Mouse (Mus musculus) embryonic facial prominence, embryonic 11.5 days (tissue): ENCODE data around the gene Vim. TPM values are rescaled to one million over a fixed set of nuclear protein-coding genes. Genes with fewer than 3 reads are reported as not detected.

Source experiments
- ATAC-seq: fragments of 200-750 bp; cut with Nextera tagmentation; replicated peaks from 2 replicates; pipeline ENCODE4 v1.8.0; 2017; ENCODE audit warnings: low read depth; ENCODE audit not compliant: insufficient number of reproducible peaks, low FRiP score, low TSS enrichment
- DNase-seq: peaks from one replicate; pipeline ENCODE4 v3.0.0-alpha.2; 2015; ENCODE audit warnings: low spot score
- H3K27ac ChIP-seq: fragments of 300-500 bp; sonication (generic); replicated peaks from 2 replicates; pipeline ENCODE4 v1.5.1; 2014; ENCODE audit warnings: mild to moderate bottlenecking, low read depth, low read length, control low read depth
- H3K27me3 ChIP-seq: fragments of 300-500 bp; sonication (generic); 2 replicates; pipeline ENCODE4 v1.6.1; 2014; ENCODE audit warnings: mild to moderate bottlenecking, low read length, moderate library complexity, mixed read lengths; ENCODE audit not compliant: control insufficient read depth, insufficient read depth
- H3K36me3 ChIP-seq: fragments of 300-500 bp; sonication (generic); replicated peaks from 2 replicates; pipeline ENCODE4 v1.6.1; 2014; ENCODE audit warnings: low read depth, mild to moderate bottlenecking, low read length, moderate library complexity, mixed read lengths; ENCODE audit not compliant: control insufficient read depth, insufficient read depth
- H3K4me1 ChIP-seq: fragments of 300-500 bp; sonication (generic); 2 replicates; pipeline ENCODE4 v1.6.1; 2014; ENCODE audit warnings: low read length, mixed read lengths; ENCODE audit not compliant: control insufficient read depth, insufficient read depth
- H3K4me2 ChIP-seq: fragments of 300-500 bp; sonication (generic); 2 replicates; pipeline ENCODE4 v1.6.1; 2014; ENCODE audit warnings: low read depth, mild to moderate bottlenecking, control low read depth, low read length, moderate library complexity
- H3K4me3 ChIP-seq: fragments of 300-500 bp; sonication (generic); 2 replicates; pipeline ENCODE4 v1.5.1; 2014; ENCODE audit warnings: low read depth, low read length, control low read depth
- H3K9ac ChIP-seq: fragments of 300-500 bp; sonication (generic); replicated peaks from 2 replicates; pipeline ENCODE4 v1.6.1; 2014; ENCODE audit warnings: mild to moderate bottlenecking, control low read depth, low read length
- H3K9me3 ChIP-seq: fragments of 300-500 bp; sonication (generic); replicated peaks from 2 replicates; pipeline ENCODE4 v1.6.1; 2016; ENCODE audit warnings: mild to moderate bottlenecking, low read length, inconsistent platforms, mixed read lengths; ENCODE audit not compliant: control insufficient read depth
- WGBS: fragments of 180-500 bp; shearing (Covaris S2); extraction: QIAGEN DNeasy Blood & Tissue Kit; methylation state at CpG from one replicate; pipeline ENCODE4 v1.1.7; 2014; 5-methylcytosine and 5-hydroxymethylcytosine counted together
- polyA plus RNA-seq: library from polyadenylated mRNA; unstranded; fragments of >200 nt; fragmentation: Nextera tagmentation; extraction: Ambion mirVana; gene quantifications from 2 replicates; pipeline ENCODE4 v1.2.1, GENCODE M21; 2014

Vim gene
- polyA plus RNA-seq, 1 experiment from 2014 or later, result 682 TPM

DNA sequence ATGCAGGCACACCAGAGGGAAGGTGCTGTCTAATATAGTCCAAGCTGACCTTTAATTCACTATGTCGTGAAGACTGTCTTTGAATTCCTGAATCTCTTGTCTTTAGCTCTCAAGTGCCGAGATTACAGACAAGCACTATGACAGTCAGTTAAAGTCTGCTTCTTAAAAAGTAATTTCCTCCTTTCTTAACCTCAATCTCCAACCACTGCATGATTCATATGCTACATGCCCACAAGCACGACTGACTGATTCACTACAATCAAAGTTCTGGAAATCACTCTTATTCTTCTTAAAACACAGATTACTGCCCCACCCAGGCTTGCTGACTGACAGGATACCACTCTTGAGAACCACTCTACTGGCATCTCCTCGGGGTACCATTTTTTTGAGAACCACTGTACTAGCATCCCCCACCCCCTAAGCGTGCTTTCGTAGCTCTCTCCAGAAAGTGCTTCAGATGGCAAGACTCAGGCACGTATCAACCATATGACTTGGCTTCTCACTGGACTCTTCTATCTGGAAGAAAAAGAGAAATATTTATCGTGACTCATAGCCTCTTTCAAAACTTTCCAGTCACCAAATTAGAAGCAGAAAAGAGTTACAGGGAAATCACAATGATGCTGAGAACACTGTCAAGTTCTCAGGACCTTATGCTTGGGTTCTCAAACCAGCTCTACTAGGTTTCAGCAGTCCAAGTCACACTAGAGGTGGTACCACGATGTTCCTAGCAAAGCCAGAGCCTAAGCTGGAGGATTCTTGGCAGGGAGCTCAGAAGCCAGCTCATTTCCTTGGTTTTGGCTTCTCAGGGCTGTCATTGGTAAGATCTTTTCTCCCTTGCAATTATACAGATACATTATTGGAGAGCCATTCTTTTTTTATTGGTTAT lies 16.3 kb upstream of the Vim start:
- H3K9me3 ChIP-seq, result no peaks in the 10 kb centered on the region
- WGBS, result 81% methylated on average over 9 of the region's 9 CpGs
- no peak overlapping the region for H3K4me3 ChIP-seq
- no peaks in the 10 kb centered on the region for H3K27me3 ChIP-seq
- no peaks in the 10 kb centered on the region for H3K36me3 ChIP-seq
- H3K27ac ChIP-seq, result no peak overlapping the region
- ATAC-seq (no peak), DNase-seq (no peak)
- no peak overlapping the region for H3K9ac ChIP-seq
- H3K4me2 ChIP-seq, result no peak overlapping the region
- no peaks in the 10 kb centered on the region for H3K4me1 ChIP-seq

DNA sequence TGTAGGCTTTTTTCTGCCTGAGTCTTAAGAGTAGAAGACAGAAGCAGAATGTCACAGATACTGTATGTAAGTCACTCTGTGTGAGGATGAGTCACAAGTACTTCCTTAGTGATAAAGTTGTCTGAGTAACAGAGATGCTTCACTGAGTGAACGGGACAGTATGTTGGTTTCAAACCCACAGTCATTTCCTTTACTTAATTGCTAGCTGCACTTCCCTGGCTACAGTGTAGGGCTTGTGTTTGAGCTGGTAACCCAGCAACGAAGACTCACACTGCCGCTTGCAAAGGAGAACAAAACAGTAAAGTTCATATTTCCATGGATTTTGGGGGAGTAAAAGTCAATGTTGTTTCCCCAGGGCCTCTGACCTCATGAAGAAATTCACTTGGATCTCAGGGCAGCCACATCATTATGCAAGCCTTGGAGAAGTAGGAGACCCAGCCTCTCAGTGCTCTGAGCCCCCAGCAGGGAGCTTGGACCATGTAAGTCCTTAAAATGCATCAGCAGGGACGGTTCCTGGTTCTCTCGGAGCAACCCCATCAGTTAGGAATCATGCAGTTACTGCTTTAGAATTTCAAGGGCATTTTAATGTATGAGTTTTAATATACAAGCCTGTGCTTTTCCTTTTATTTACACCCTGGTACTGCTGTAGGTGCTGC lies 15.0 kb upstream of the Vim start:
- DNase-seq, result peak; percentile 23
- no peaks in the 10 kb centered on the region for H3K27me3 ChIP-seq
- 31% methylated on average over 5 of the region's 5 CpGs for WGBS
- H3K4me2 ChIP-seq, result no peak overlapping the region
- ATAC-seq, result no peak
- no peaks in the 10 kb centered on the region for H3K36me3 ChIP-seq
- H3K27ac ChIP-seq, result no peak overlapping the region
- no peak overlapping the region for H3K9ac ChIP-seq
- no peak overlapping the region for H3K4me3 ChIP-seq
- H3K4me1 ChIP-seq, result no peaks in the 10 kb centered on the region
- no peaks in the 10 kb centered on the region for H3K9me3 ChIP-seq

DNA sequence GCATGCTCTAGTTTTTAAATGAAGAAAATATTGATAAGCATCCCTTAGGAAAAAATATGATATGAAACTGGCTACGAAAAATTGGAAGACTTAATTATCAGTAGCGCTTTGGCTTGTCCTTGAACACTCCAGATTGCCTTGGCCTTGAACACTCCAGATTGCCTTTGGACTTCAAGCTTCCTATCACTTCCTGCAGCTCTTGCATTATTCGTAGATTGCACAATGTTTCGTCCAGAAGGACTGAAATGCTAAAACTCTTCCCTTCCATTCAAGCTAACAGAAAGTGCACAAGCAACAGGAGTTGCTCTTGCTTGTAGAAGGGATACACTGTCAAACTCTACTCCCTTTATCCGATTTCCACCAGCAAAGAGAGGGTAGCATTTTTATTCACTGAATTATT lies 14.4 kb upstream of the Vim start:
- Histone ChIP-seq H3K4me1 (no peaks in the 10 kb centered on the region), H3K4me3 (no peak overlapping the region), H3K4me2 (no peak overlapping the region), H3K27ac (no peak overlapping the region), H3K9me3 (no peaks in the 10 kb centered on the region), H3K27me3 (no peaks in the 10 kb centered on the region), H3K36me3 (no peaks in the 10 kb centered on the region), H3K9ac (no peak overlapping the region)
- ATAC-seq (no peak), DNase-seq (no peak)
- 83% methylated on average over 5 of the region's 5 CpGs for WGBS

DNA sequence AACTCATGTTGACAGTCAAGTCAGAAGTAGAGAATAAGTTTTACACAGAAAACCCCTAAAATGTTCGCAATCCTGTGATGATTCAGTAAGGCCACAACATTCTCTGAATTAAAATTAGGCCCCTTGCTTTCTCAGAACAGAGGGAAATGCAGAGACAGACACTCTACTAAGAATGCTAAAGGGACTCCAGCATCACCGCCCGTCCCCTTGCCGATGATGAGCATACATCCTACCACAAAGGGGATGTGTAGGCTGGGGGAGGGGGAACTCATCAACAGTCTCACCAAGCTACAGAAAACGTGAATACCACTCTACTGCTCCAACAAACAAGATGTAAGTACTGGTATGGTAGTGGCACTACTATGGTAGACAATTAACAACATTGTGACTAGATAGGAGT lies 14.0 kb upstream of the Vim start:
- 76% methylated on average over 5 of the region's 5 CpGs for WGBS
- no peak for DNase-seq

DNA sequence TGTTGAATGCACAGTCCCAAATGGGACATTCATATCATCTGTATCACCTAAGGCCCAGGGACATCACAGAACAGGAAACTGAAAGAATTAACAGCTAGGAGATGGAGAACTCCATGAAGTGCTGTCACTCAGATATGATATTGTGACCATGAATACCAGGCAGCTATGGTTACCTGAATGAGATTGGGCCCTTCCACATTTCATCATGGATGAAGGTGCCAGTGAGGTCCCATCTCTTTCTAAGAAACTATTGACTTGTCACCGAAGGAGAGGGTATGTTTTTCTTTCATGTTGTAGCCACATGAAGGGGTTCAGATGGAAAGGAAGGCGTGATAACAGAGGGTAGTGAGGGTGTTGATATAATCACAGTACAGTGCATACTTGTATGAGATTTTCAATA lies 13.3 kb upstream of the Vim start:
- 82% methylated on average over 2 of the region's 2 CpGs for WGBS
- DNase-seq, result no peak
- no peak overlapping the region for H3K4me2 ChIP-seq
- no peaks in the 10 kb centered on the region for H3K4me1 ChIP-seq
- ATAC-seq, result no peak
- no peaks in the 10 kb centered on the region for H3K36me3 ChIP-seq
- H3K4me3 ChIP-seq, result no peak overlapping the region
- H3K9me3 ChIP-seq, result no peaks in the 10 kb centered on the region
- no peaks in the 10 kb centered on the region for H3K27me3 ChIP-seq
- no peak overlapping the region for H3K27ac ChIP-seq
- no peak overlapping the region for H3K9ac ChIP-seq

More for the DNA sequence above, 14.0 kb upstream of the Vim start:
- no peak overlapping the region for H3K4me3 ChIP-seq
- H3K9me3 ChIP-seq, result no peaks in the 10 kb centered on the region
- H3K36me3 ChIP-seq, result no peaks in the 10 kb centered on the region
- ATAC-seq, result no peak
- H3K27ac ChIP-seq, result no peak overlapping the region
- no peak overlapping the region for H3K9ac ChIP-seq
- no peaks in the 10 kb centered on the region for H3K27me3 ChIP-seq
- H3K4me1 ChIP-seq, result no peaks in the 10 kb centered on the region
- no peak overlapping the region for H3K4me2 ChIP-seq

DNA sequence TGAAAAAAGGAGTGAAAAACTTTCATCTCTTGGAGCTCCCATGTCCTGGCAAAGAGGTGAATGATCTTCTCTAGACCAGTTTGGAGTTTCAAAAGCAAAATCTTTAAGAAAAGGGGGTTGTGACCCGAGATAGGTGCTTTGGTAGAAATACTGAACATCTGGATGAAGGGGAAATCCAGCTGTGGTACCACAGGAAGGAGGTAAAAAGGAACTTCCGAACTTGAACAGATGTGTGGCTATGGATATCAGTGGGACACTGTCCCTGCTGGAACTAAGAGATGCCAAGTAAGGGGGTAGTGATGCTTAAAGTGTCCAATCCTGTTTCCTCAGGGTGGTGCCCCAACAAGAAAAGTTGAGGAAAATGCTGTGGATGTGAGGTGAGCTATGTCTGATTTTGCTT lies 3.6 kb upstream of the Vim start:
- Histone ChIP-seq H3K36me3 (no peaks in the 10 kb centered on the region), H3K27me3 (no peaks in the 10 kb centered on the region), H3K27ac (no peak overlapping the region), H3K4me1 (no peaks in the 10 kb centered on the region), H3K9ac (no peak overlapping the region), H3K4me2 (no peak overlapping the region), H3K9me3 (no peaks in the 10 kb centered on the region), H3K4me3 (no peak overlapping the region)
- no peak for DNase-seq
- WGBS, result 64% methylated on average over 2 of the region's 2 CpGs
- no peak for ATAC-seq

DNA sequence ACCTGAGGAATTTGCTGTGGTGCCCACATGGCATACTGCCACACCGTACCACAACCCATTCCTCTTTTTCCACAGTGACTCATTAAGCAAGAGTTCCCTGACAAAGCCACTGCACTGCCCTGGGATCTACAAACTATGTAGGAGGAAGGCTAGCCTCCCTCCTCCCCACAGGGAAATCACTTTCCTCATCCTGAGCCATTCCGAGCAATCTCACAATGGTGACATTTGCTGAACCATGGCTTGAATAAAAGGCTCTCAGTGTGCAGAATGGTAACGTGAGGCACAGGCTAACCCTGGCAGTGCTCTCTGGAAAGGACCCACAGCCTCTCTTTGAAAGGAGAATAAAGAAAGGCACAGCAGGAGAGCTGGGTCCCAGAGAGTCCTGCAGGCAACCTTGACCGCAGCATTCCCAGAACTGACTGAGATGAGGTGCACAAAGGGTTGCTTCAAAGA lies 1.6 kb upstream of the Vim start:
- H3K27ac ChIP-seq, result 0 out of 2 replicates have a peak overlapping the region, but pooled peaks have one; percentile 22

More for the DNA sequence above, 1.6 kb upstream of the Vim start:
- WGBS, result 22% methylated on average over 4 of the region's 4 CpGs
- H3K4me1 ChIP-seq, result no peaks in the 10 kb centered on the region
- H3K9me3 ChIP-seq, result no peaks in the 10 kb centered on the region
- ATAC-seq, result no peak; the same call in 1 of the 2 replicates
- no peak overlapping the region for H3K4me2 ChIP-seq
- no peaks in the 10 kb centered on the region for H3K36me3 ChIP-seq
- H3K27me3 ChIP-seq, result no peaks in the 10 kb centered on the region
- H3K4me3 ChIP-seq, result no peak overlapping the region
- DNase-seq, result peak; percentile 10
- H3K9ac ChIP-seq, result no peak overlapping the region
